Mouse (Mus musculus): ENCODE measurements around the gene Psmc5.

Gene Psmc5

GRCm38 (mm10) chr11:106308162-106308561, 52.2 kb downstream of the Psmc5 start:
- peak in 1 of 2 experiments; percentile 32 for DNase-seq

GRCm38 (mm10) chr11:106310123-106310522, 54.2 kb downstream of the Psmc5 start:
- peak in 1 of 2 experiments; percentile 29 for DNase-seq
